Mouse (Mus musculus): ENCODE measurements around the gene Polr1e. TPM values are rescaled to one million over a fixed set of nuclear protein-coding genes. Genes with fewer than 3 reads are reported as not detected.
"Not testable (repeated sequence)": the region's sequence is repeated elsewhere in the genome, so short reads cannot be mapped to it uniquely, and the experiment has no call there.

Polr1e gene
- 10 to 100 TPM; 17.5 to 23.3 (median 20.6) TPM for total RNA-seq (2022)

DNA sequence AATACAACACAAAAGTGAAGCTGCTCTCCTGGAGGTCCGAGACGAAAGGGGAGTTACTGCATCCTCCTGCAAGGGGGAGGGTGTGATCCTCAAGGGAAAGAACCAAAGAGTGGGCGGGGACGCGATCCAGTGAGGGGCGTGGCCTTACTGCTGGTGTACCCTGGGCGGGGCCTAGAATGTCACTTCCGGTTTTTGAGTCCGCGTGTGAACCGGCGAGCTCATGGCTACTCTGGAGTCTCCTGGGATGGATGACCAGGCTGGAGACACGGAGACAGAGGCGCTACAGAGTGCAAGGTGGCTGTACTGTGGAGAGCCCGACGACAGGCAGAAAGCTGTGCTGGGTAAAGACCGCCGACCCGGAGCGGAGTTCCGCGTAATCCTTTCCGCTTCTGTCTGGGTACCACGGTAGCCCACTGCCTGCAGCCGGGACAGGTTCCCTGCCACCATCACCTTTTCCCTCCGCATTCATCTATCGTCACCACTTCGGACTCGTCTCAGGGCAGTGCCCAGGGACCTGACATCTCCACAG, at the start of gene Polr1e:
Gene Polr1e, plus strand, starts transcription at position 132 of the 529 bp plus-strand sequence.
- DNase-seq (ENCODE audit: low spot score) = peak; percentile 97

- no peak for DNase-seq (ENCODE audit: low spot score)
These were observed 48.3 kb upstream of the Polr1e start for GRCm38 (mm10) chr4:44970056-44970455.

DNA sequence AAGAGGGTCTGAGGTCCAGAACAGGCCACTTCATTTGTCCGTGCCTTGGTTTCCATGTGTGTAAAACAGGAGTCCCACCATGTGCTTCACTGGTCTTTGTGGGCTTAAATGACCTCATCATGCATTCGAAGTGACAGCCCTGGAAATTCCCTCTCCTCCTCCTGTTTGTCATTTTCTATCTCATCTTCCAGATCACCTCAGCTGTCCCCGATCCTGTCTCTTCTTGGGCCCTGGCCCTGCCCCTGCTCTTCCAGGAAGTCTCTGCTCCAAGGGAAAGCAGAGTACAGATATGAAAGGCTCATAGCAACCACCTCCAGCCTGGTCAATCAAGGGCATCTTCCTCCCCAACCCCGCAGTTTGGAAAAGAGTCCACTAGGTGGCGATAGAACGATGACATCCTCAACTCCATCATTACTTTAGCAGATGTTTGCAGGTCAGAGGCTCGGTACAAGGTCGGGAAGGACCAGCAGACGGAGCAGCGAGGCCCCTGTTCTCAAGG, 47.7 kb upstream of the Polr1e start:
- DNase-seq (ENCODE audit: low spot score) = peak; percentile 46

DNA sequence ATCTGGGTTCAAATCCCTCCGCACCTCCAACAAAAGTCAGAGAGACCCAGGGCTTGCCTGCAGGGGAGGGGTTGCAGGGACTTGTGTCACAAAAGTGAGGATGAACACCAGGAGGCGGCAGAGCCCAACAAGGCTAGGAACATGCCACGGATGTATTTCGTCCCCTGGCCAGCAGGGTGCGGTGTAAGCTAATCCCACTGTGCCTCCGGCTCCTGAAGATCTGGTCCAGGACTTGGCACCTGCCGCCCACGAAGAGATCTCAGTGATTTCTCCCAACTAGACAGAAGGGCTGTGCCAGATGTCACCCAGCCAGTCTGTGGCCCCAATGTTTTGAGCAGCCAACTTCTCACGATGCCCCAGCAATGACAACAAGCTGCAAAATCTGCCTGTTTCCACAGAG, 44.9 kb upstream of the Polr1e start:
- DNase-seq (ENCODE audit: low spot score) = peak; percentile 79

- DNase-seq (ENCODE audit: low spot score) = no peak
These were observed 44.5 kb upstream of the Polr1e start for GRCm38 (mm10) chr4:44973871-44974270.

DNA sequence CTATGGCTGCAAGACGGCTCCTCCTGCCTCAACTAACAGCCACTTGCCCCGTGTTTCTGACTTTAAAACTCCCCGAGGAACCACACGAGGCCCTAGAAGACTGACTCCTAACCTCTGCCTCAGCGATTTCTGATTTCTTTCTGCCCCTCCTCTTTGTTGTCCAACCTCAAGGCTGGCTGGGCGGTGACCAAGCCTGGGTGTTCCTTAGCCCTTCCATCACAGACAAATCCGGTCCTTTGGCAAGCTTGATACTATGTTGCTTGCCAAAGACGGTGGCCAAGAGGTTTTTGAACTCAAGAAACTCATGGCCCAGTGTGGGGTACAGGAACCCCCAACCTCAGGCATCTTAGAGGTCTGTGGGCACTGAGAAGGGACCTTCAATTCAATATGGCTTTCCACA, 44.1 kb upstream of the Polr1e start:
- DNase-seq (ENCODE audit: low spot score) = no peak

DNA sequence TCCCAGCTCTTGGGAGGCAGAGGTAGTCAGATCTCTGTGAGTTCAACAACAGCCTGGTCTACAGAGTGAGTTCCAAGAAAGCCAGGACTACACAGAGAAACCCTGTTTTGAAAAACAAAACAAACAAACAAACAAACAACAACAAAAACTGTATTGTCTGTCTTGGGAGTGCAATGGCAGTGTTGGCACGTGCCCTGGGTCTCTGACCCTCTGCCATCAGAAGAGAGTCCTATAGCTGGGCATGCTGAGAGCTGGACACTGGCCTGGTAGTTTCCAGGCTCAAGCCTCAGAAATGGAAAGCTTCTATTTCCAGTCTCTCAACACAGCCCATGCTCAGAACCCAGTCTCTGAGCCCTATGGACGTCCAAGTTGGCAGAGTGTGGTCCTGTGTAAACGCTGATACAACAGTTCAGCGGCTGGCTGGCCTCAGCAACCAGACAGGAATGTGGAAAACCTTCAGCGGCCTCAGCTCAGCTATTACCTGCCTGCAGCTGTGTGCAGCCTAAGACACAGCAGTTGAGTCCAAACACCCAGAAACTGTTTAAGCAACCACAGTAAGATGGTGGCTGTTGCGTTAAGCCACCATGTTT, 42.3 kb upstream of the Polr1e start:
- DNase-seq (ENCODE audit: low spot score) = no peak

- no peak for DNase-seq (ENCODE audit: low spot score)
These were observed 41.3 kb upstream of the Polr1e start for GRCm38 (mm10) chr4:44976921-44977710.

- DNase-seq (ENCODE audit: low spot score) = no peak
These were observed 40.2 kb upstream of the Polr1e start for GRCm38 (mm10) chr4:44978175-44978574.

DNA sequence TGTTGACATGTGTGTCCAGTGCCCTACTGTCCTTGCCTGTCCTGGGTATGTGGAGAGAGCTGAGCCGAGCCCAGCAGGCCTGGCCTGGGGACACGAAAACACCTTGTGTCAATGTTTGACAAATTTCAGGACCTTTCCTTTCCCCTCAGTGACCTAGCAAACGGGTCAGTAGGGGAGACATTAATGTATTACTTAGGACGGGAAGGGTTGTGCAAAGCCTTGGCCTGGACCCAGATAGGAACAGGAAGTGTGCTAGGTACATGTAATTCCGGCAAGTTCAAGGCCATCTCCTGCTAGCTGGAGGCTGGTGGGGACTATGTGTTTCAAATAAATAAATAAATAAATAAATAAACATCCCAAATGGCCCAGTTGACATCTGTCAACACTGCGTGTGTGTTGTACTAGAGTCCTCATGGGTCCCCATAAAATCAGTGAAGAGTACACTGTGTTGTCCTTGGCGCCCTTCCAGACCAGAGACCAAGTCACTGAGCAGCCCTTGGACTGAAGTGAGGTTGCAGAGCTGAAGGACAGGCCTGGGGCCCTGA, 38.5 kb upstream of the Polr1e start:
- no peak for DNase-seq (ENCODE audit: low spot score)

- peak; percentile 58 for DNase-seq (ENCODE audit: low spot score)
These were observed 37.0 kb upstream of the Polr1e start, which contains the start of gene Grhpr for GRCm38 (mm10) chr4:44981280-44981973. Grhpr (plus strand) TSS chr4:44981395.

GRCm38 (mm10) chr4:44981974-44982287, 36.5 kb upstream of the Polr1e start:
- DNase-seq (ENCODE audit: low spot score) = no peak

GRCm38 (mm10) chr4:44982440-44983130, 35.8 kb upstream of the Polr1e start:
- DNase-seq (ENCODE audit: low spot score) = no peak

- no peak for DNase-seq (ENCODE audit: low spot score)
These were observed 35.1 kb upstream of the Polr1e start for GRCm38 (mm10) chr4:44983131-44983740.

- no peak for DNase-seq (ENCODE audit: low spot score)
These were observed 27.8 kb upstream of the Polr1e start for GRCm38 (mm10) chr4:44990560-44990959.

DNA sequence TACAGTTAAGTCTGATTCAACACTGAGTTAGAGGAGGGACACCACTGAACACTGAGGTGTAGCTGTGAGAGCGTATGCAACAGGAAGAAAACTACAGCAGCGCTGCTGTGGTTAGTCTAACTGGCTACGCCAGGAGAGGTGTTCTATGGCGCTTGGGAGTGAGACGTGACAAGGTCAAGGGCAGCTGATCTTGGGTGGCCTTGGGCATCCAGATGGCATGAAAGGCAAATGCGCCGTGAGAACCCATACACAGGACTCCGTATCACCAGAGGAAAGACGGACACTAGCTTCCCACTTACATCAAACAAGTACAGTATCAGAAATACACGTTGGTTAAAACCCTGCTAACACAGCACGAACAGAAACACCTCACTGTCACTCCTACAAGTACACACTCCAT, 26.1 kb upstream of the Polr1e start:
- not testable (repeated sequence) for DNase-seq (ENCODE audit: low spot score)

GRCm38 (mm10) chr4:44993179-44993578, 25.2 kb upstream of the Polr1e start:
- not testable (repeated sequence) for DNase-seq (ENCODE audit: low spot score)

GRCm38 (mm10) chr4:44993847-44994246, 24.5 kb upstream of the Polr1e start:
- DNase-seq (ENCODE audit: low spot score) = no peak

DNA sequence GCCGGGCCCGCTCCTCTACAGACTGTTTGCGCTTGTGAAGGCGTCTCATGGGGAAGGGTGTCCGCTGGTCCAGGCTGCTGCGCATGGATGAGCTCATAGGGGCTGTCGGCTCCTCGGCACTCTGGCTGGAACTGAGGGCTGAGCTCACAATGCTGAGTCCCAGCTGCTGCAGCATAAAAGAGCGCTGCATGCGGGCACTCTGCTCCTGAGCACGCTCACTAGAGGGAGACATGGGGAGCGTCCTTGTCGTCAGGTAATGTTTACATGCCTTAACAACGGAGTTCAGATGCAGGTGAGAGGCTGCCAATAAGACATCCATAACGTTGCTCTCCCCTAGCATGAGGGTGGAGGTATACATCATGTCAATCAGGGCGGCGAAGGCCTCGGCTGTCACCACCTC, 23.6 kb upstream of the Polr1e start:
- no peak for DNase-seq (ENCODE audit: low spot score)

- no peak for DNase-seq (ENCODE audit: low spot score)
These were observed 20.3 kb upstream of the Polr1e start for GRCm38 (mm10) chr4:44998071-44998470.

DNA sequence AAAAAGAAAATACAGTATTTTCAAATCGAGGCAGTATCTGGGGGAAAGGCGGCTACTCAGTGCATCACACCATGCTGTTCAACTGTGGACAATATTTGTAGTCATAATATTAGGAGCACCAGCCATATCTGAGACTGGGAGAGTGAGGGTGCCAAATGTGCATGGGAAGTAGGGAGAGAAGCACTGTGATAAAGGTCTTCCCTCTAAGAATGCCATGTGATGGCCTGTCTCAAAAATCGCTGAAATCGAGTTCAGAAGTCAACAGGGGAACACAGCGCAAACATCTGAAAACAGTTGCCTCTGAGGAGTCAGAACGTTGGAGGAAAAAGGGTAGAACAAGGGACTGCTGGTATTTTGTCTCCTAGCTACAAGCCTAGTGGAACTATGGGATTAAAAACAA, 18.4 kb upstream of the Polr1e start:
- DNase-seq (ENCODE audit: low spot score) = no peak

Measured in heart, adult 8-10 months (tissue).